Mouse (Mus musculus) stomach, postnatal 0 days (tissue): ENCODE results near the gene Rpain.

Experiments
- CTCF ChIP-seq: IDR thresholded peaks from 2 replicates; pipeline ENCODE4 v1.5.1; 2016; ENCODE audit warnings: antibody characterized with exemption, low read depth, mild to moderate bottlenecking, moderate library complexity
- EP300 ChIP-seq: optimal IDR thresholded peaks from 2 replicates; pipeline ENCODE3; 2016; ENCODE audit warnings: antibody characterized with exemption

GRCm38 (mm10) chr11:71018416-71019200 is 48.6 kb downstream of the Rpain start:
- TF ChIP-seq CTCF, result no peak
- TF ChIP-seq EP300, result no peak
